Mouse (Mus musculus): ENCODE data around the gene Sh3gl2. TPM values are rescaled to one million over a fixed set of nuclear protein-coding genes. Genes with fewer than 3 reads are reported as not detected.

Gene Sh3gl2
- polyA plus RNA-seq, 1 experiment from 2014 or later, result 9.7 TPM

GRCm38 (mm10) chr4:85486316-85486946 is 281.5 kb downstream of the Sh3gl2 start:
- Histone ChIP-seq H3K36me3 (ENCODE audit: control insufficient read depth, insufficient read depth, low read length) (no peaks in the 10 kb centered on the region), H3K9ac (ENCODE audit: low read length) (no peak overlapping the region), H3K9me3 (ENCODE audit: control insufficient read depth, low read length) (no peaks in the 10 kb centered on the region), H3K27me3 (ENCODE audit: control insufficient read depth, insufficient read depth, low read length) (no peaks in the 10 kb centered on the region), H3K4me3 (ENCODE audit: low read depth, low read length) (no peak overlapping the region), H3K4me2 (replicated peaks; ENCODE audit: low read depth) (no peak overlapping the region), H3K4me1 (replicated peaks; ENCODE audit: control insufficient read depth, insufficient read depth) (no peaks in the 10 kb centered on the region), H3K27ac (replicated peaks) (no peak overlapping the region)
- TF ChIP-seq CTCF (IDR thresholded peaks at IDR 0.05; ENCODE audit: low read depth) (no peak), EP300 (optimal IDR thresholded peaks at IDR 0.05) (no peak)
- ATAC-seq (ENCODE audit: low FRiP score, low TSS enrichment) (no peak), DNase-seq (ENCODE audit: low spot score) (no peak)
- WGBS, result 79% methylated on average over 10 of the region's 10 CpGs

- Histone ChIP-seq H3K27ac (replicated peaks) (no peak overlapping the region), H3K36me3 (ENCODE audit: control insufficient read depth, insufficient read depth, low read length) (no peaks in the 10 kb centered on the region), H3K4me2 (replicated peaks; ENCODE audit: low read depth) (no peak overlapping the region), H3K9ac (ENCODE audit: low read length) (no peak overlapping the region), H3K4me1 (replicated peaks; ENCODE audit: control insufficient read depth, insufficient read depth) (no peaks in the 10 kb centered on the region), H3K4me3 (ENCODE audit: low read depth, low read length) (no peak overlapping the region), H3K27me3 (ENCODE audit: control insufficient read depth, insufficient read depth, low read length) (no peaks in the 10 kb centered on the region), H3K9me3 (ENCODE audit: control insufficient read depth, low read length) (no peaks in the 10 kb centered on the region)
- TF ChIP-seq EP300 (optimal IDR thresholded peaks at IDR 0.05), result no peak
- no peak for TF ChIP-seq CTCF (IDR thresholded peaks at IDR 0.05; ENCODE audit: low read depth)
- no peak for DNase-seq (ENCODE audit: low spot score)
- ATAC-seq (ENCODE audit: low FRiP score, low TSS enrichment), result no peak
- 55% methylated on average over 3 of the region's 3 CpGs for WGBS
These were observed 300.8 kb downstream of the Sh3gl2 start for GRCm38 (mm10) chr4:85505718-85506117.

GRCm38 (mm10) chr4:85506976-85507375 is 302.1 kb downstream of the Sh3gl2 start:
- TF ChIP-seq EP300 (optimal IDR thresholded peaks at IDR 0.05) (no peak), CTCF (IDR thresholded peaks at IDR 0.05; ENCODE audit: low read depth) (no peak)
- 84% methylated on average over 2 of the region's 2 CpGs for WGBS
- no peak for ATAC-seq (ENCODE audit: low FRiP score, low TSS enrichment)
- DNase-seq (ENCODE audit: low spot score), result no peak
- Histone ChIP-seq H3K4me2 (replicated peaks; ENCODE audit: low read depth) (no peak overlapping the region), H3K4me1 (replicated peaks; ENCODE audit: control insufficient read depth, insufficient read depth) (no peaks in the 10 kb centered on the region), H3K36me3 (ENCODE audit: control insufficient read depth, insufficient read depth, low read length) (no peaks in the 10 kb centered on the region), H3K9ac (ENCODE audit: low read length) (no peak overlapping the region), H3K9me3 (ENCODE audit: control insufficient read depth, low read length) (no peaks in the 10 kb centered on the region), H3K27ac (replicated peaks) (no peak overlapping the region), H3K27me3 (ENCODE audit: control insufficient read depth, insufficient read depth, low read length) (no peaks in the 10 kb centered on the region; the same call in 1 of the 2 replicates), H3K4me3 (ENCODE audit: low read depth, low read length) (no peak overlapping the region)

GRCm38 (mm10) chr4:85507491-85507890 is 302.6 kb downstream of the Sh3gl2 start:
- no peaks in the 10 kb centered on the region for H3K36me3 ChIP-seq (ENCODE audit: control insufficient read depth, insufficient read depth, low read length)
- TF ChIP-seq CTCF (IDR thresholded peaks at IDR 0.05; ENCODE audit: low read depth), result no peak
- TF ChIP-seq EP300 (optimal IDR thresholded peaks at IDR 0.05), result no peak
- 43% methylated on average over 5 of the region's 5 CpGs for WGBS
- H3K27ac ChIP-seq (replicated peaks), result no peak overlapping the region
- no peaks in the 10 kb centered on the region for H3K4me1 ChIP-seq (replicated peaks; ENCODE audit: control insufficient read depth, insufficient read depth)
- no peaks in the 10 kb centered on the region for H3K9me3 ChIP-seq (ENCODE audit: control insufficient read depth, low read length)
- no peaks in the 10 kb centered on the region; the same call in 1 of the 2 replicates for H3K27me3 ChIP-seq (ENCODE audit: control insufficient read depth, insufficient read depth, low read length)
- H3K4me2 ChIP-seq (replicated peaks; ENCODE audit: low read depth), result no peak overlapping the region
- H3K4me3 ChIP-seq (ENCODE audit: low read depth, low read length), result no peak overlapping the region
- ATAC-seq (ENCODE audit: low FRiP score, low TSS enrichment) (no peak), DNase-seq (ENCODE audit: low spot score) (no peak)
- no peak overlapping the region for H3K9ac ChIP-seq (ENCODE audit: low read length)

- Histone ChIP-seq H3K36me3 (ENCODE audit: control insufficient read depth, insufficient read depth, low read length) (no peaks in the 10 kb centered on the region), H3K9ac (ENCODE audit: low read length) (no peak overlapping the region), H3K4me3 (ENCODE audit: low read depth, low read length) (no peak overlapping the region), H3K4me2 (replicated peaks; ENCODE audit: low read depth) (peak overlapping the region; percentile 81), H3K9me3 (ENCODE audit: control insufficient read depth, low read length) (no peaks in the 10 kb centered on the region), H3K4me1 (replicated peaks; ENCODE audit: control insufficient read depth, insufficient read depth) (no peaks in the 10 kb centered on the region), H3K27me3 (ENCODE audit: control insufficient read depth, insufficient read depth, low read length) (no peaks in the 10 kb centered on the region; the same call in 1 of the 2 replicates), H3K27ac (replicated peaks) (no peak overlapping the region)
- WGBS, result 21% methylated on average over 7 of the region's 7 CpGs
- peak; percentile 39 for DNase-seq (ENCODE audit: low spot score)
- ATAC-seq (ENCODE audit: low FRiP score, low TSS enrichment), result no peak; the same call in 1 of the 2 replicates
- TF ChIP-seq EP300 (optimal IDR thresholded peaks at IDR 0.05), result no peak
- no peak for TF ChIP-seq CTCF (IDR thresholded peaks at IDR 0.05; ENCODE audit: low read depth)
These were observed 308.4 kb downstream of the Sh3gl2 start for GRCm38 (mm10) chr4:85513288-85513687.

- Histone ChIP-seq H3K9me3 (ENCODE audit: control insufficient read depth, low read length) (no peaks in the 10 kb centered on the region), H3K4me2 (replicated peaks; ENCODE audit: low read depth) (peak within 1 kb of the TSS; percentile 81), H3K27ac (replicated peaks) (no peak within 1 kb of the TSS), H3K9ac (ENCODE audit: low read length) (peak within 1 kb of the TSS; percentile 18; the same call in 1 of the 2 replicates), H3K27me3 (ENCODE audit: control insufficient read depth, insufficient read depth, low read length) (no peaks in the 10 kb centered on the region; the same call in 1 of the 2 replicates), H3K4me1 (replicated peaks; ENCODE audit: control insufficient read depth, insufficient read depth) (no peaks in the 10 kb centered on the region), H3K4me3 (ENCODE audit: low read depth, low read length) (peak within 1 kb of the TSS; percentile 48), H3K36me3 (ENCODE audit: control insufficient read depth, insufficient read depth, low read length) (no peaks in the 10 kb centered on the region)
- TF ChIP-seq CTCF (IDR thresholded peaks at IDR 0.05; ENCODE audit: low read depth) (no peak), EP300 (optimal IDR thresholded peaks at IDR 0.05) (no peak)
- WGBS, result 4% methylated on average over 9 of the region's 9 CpGs
- ATAC-seq (ENCODE audit: low FRiP score, low TSS enrichment), result no peak
- no peak for DNase-seq (ENCODE audit: low spot score)
These were observed 308.9 kb downstream of the Sh3gl2 start, which contains the start of gene Adamtsl1 for GRCm38 (mm10) chr4:85513792-85514191. Gene Adamtsl1, plus strand, starts transcription at chr4:85514172.
